Mouse (Mus musculus) forebrain, embryonic 14.5 days (tissue): Measurements from ENCODE around the gene Rnls. TPM values are rescaled to one million over a fixed set of nuclear protein-coding genes. Genes with fewer than 3 reads are reported as not detected.
A peak's percentile ranks its signal among the peaks of the same experiment; 100 is the strongest.

Experiments
- ATAC-seq: fragments of 200-750 bp; cut with Nextera tagmentation; 2 replicates; pipeline ENCODE4 v1.8.0; 2017; ENCODE audit warnings: mild to moderate bottlenecking, moderate library complexity
- DNase-seq: peaks from one replicate; pipeline ENCODE4 v3.0.0-alpha.2; 2015; ENCODE audit warnings: low spot score
- H3K27ac ChIP-seq: fragments of 300-500 bp; sonication (generic); 2 replicates; pipeline ENCODE4 v1.5.1; 2014; ENCODE audit warnings: low read depth, mild to moderate bottlenecking, control low read depth, low read length, moderate library complexity
- H3K27me3 ChIP-seq: fragments of 300-500 bp; sonication (generic); replicated peaks from 2 replicates; pipeline ENCODE4 v1.6.1; 2014; ENCODE audit warnings: low read length, control low read depth, mixed read lengths; ENCODE audit not compliant: control insufficient read depth, insufficient read depth
- H3K36me3 ChIP-seq: fragments of 300-500 bp; sonication (generic); 2 replicates; pipeline ENCODE4 v1.6.1; 2014; ENCODE audit warnings: low read length, control low read depth; ENCODE audit not compliant: control insufficient read depth, insufficient read depth
- H3K4me1 ChIP-seq: fragments of 300-500 bp; sonication (generic); 2 replicates; pipeline ENCODE4 v1.6.1; 2014; ENCODE audit warnings: antibody characterized with exemption, low read length, control low read depth; ENCODE audit not compliant: control insufficient read depth, insufficient read depth
- H3K4me2 ChIP-seq: fragments of 300-500 bp; sonication (generic); 2 replicates; pipeline ENCODE4 v1.6.1; 2014; ENCODE audit warnings: mild to moderate bottlenecking, control low read depth, low read length
- H3K4me3 ChIP-seq: fragments of 300-500 bp; sonication (generic); 2 replicates; pipeline ENCODE4 v1.5.1; 2014; ENCODE audit warnings: low read depth, low read length, control low read depth
- H3K9ac ChIP-seq: fragments of 300-500 bp; sonication (generic); 2 replicates; pipeline ENCODE4 v1.6.1; 2014; ENCODE audit warnings: mild to moderate bottlenecking, low read length, control low read depth, moderate library complexity
- H3K9me3 ChIP-seq: fragments of 300-500 bp; sonication (generic); replicated peaks from 2 replicates; pipeline ENCODE4 v1.6.1; 2016; ENCODE audit warnings: low read length, control low read depth, mixed read lengths; ENCODE audit not compliant: control insufficient read depth
- WGBS: fragments of 180-500 bp; shearing (Covaris S2); extraction: QIAGEN DNeasy Blood & Tissue Kit; methylation state at CpG from one replicate; pipeline ENCODE4 v1.1.7; 2014; 5-methylcytosine and 5-hydroxymethylcytosine counted together
- polyA plus RNA-seq: library from polyadenylated mRNA; unstranded; fragments of >200 nt; fragmentation: Nextera tagmentation; extraction: Ambion mirVana; gene quantifications from 2 replicates; pipeline ENCODE4 v1.2.1, GENCODE M21; 2014

Gene Rnls
- polyA plus RNA-seq, 1 experiment from 2014 or later: 10.7 TPM

- Histone ChIP-seq H3K4me1 (no peaks in the 10 kb centered on the region), H3K4me3 (no peak overlapping the region), H3K9me3 (no peaks in the 10 kb centered on the region), H3K36me3 (no peaks in the 10 kb centered on the region), H3K4me2 (no peak overlapping the region), H3K27me3 (no peaks in the 10 kb centered on the region), H3K27ac (no peak overlapping the region), H3K9ac (no peak overlapping the region)
- WGBS: 94% methylated on average over 1 of the region's 1 CpGs
- no peak for ATAC-seq
- DNase-seq: no peak
These were observed 203.3 kb downstream of the Rnls start for GRCm38 (mm10) chr19:33188766-33189165.

- no peak for ATAC-seq
- H3K36me3 ChIP-seq: no peaks in the 10 kb centered on the region
- H3K27ac ChIP-seq: no peak overlapping the region
- H3K9ac ChIP-seq: no peak overlapping the region
- H3K27me3 ChIP-seq: no peaks in the 10 kb centered on the region
- H3K4me1 ChIP-seq: no peaks in the 10 kb centered on the region
- H3K4me3 ChIP-seq: no peak overlapping the region
- H3K4me2 ChIP-seq: no peak overlapping the region
- DNase-seq: peak; percentile 2
- 75% methylated on average over 5 of the region's 5 CpGs for WGBS
- H3K9me3 ChIP-seq: no peaks in the 10 kb centered on the region
These were observed 212.5 kb downstream of the Rnls start for GRCm38 (mm10) chr19:33179595-33179994.

GRCm38 (mm10) chr19:33178866-33179265, 213.2 kb downstream of the Rnls start:
- H3K27ac ChIP-seq: no peak overlapping the region
- no peak overlapping the region for H3K9ac ChIP-seq
- no peaks in the 10 kb centered on the region for H3K36me3 ChIP-seq
- no peaks in the 10 kb centered on the region for H3K9me3 ChIP-seq
- no peak overlapping the region for H3K4me3 ChIP-seq
- DNase-seq: no peak
- H3K4me1 ChIP-seq: no peaks in the 10 kb centered on the region
- 34% methylated on average over 3 of the region's 3 CpGs for WGBS
- no peak overlapping the region for H3K4me2 ChIP-seq
- H3K27me3 ChIP-seq: no peaks in the 10 kb centered on the region
- no peak for ATAC-seq

GRCm38 (mm10) chr19:33178367-33178766, 213.7 kb downstream of the Rnls start:
- H3K4me1 ChIP-seq: no peaks in the 10 kb centered on the region
- 32% methylated on average over 6 of the region's 6 CpGs for WGBS
- no peaks in the 10 kb centered on the region for H3K27me3 ChIP-seq
- DNase-seq (no peak), ATAC-seq (no peak)
- H3K27ac ChIP-seq: no peak overlapping the region
- H3K9me3 ChIP-seq: no peaks in the 10 kb centered on the region
- H3K4me2 ChIP-seq: no peak overlapping the region
- no peak overlapping the region for H3K9ac ChIP-seq
- H3K36me3 ChIP-seq: no peaks in the 10 kb centered on the region
- no peak overlapping the region for H3K4me3 ChIP-seq

- no peaks in the 10 kb centered on the region for H3K27me3 ChIP-seq
These were observed 218.1 kb downstream of the Rnls start for GRCm38 (mm10) chr19:33173991-33174390.

GRCm38 (mm10) chr19:33169881-33170280, 222.2 kb downstream of the Rnls start:
- H3K4me3 ChIP-seq: no peak overlapping the region
- no peaks in the 10 kb centered on the region for H3K36me3 ChIP-seq
- ATAC-seq: no peak
- no peak overlapping the region for H3K4me2 ChIP-seq
- H3K9ac ChIP-seq: no peak overlapping the region
- no peak for DNase-seq
- H3K9me3 ChIP-seq: no peaks in the 10 kb centered on the region
- no peaks in the 10 kb centered on the region for H3K4me1 ChIP-seq
- H3K27ac ChIP-seq: no peak overlapping the region
- 79% methylated on average over 6 of the region's 6 CpGs for WGBS
- H3K27me3 ChIP-seq: no peaks in the 10 kb centered on the region

More at GRCm38 (mm10) chr19:33173991-33174390, 218.1 kb downstream of the Rnls start:
- ATAC-seq (no peak), DNase-seq (no peak)
- Histone ChIP-seq H3K9ac (no peak overlapping the region), H3K4me2 (no peak overlapping the region), H3K27ac (no peak overlapping the region), H3K4me3 (no peak overlapping the region), H3K36me3 (no peaks in the 10 kb centered on the region), H3K9me3 (no peaks in the 10 kb centered on the region), H3K4me1 (no peaks in the 10 kb centered on the region)

GRCm38 (mm10) chr19:33167528-33168264, 224.4 kb downstream of the Rnls start:
- DNase-seq (no peak), ATAC-seq (no peak)
- no peak overlapping the region for H3K9ac ChIP-seq
- H3K36me3 ChIP-seq: no peaks in the 10 kb centered on the region
- H3K4me1 ChIP-seq: no peaks in the 10 kb centered on the region
- H3K4me2 ChIP-seq: no peak overlapping the region
- H3K9me3 ChIP-seq: no peaks in the 10 kb centered on the region
- H3K4me3 ChIP-seq: no peak overlapping the region
- H3K27ac ChIP-seq: no peak overlapping the region
- no peaks in the 10 kb centered on the region for H3K27me3 ChIP-seq
- 90% methylated on average over 17 of the region's 17 CpGs for WGBS

- no peaks in the 10 kb centered on the region for H3K36me3 ChIP-seq
- no peak overlapping the region for H3K4me2 ChIP-seq
- no peak overlapping the region for H3K9ac ChIP-seq
- 89% methylated on average over 5 of the region's 5 CpGs for WGBS
- H3K9me3 ChIP-seq: no peaks in the 10 kb centered on the region
- no peaks in the 10 kb centered on the region for H3K4me1 ChIP-seq
- H3K27me3 ChIP-seq: no peaks in the 10 kb centered on the region
- H3K27ac ChIP-seq: no peak overlapping the region
- DNase-seq: no peak
- no peak for ATAC-seq
- H3K4me3 ChIP-seq: no peak overlapping the region
These were observed 227.3 kb downstream of the Rnls start for GRCm38 (mm10) chr19:33164801-33165200.

- Histone ChIP-seq H3K27me3 (no peaks in the 10 kb centered on the region), H3K4me2 (no peak overlapping the region), H3K9me3 (no peaks in the 10 kb centered on the region), H3K36me3 (no peaks in the 10 kb centered on the region), H3K4me1 (no peaks in the 10 kb centered on the region), H3K4me3 (no peak overlapping the region), H3K27ac (no peak overlapping the region), H3K9ac (no peak overlapping the region)
- WGBS: 91% methylated on average over 1 of the region's 1 CpGs
- ATAC-seq: no peak
- DNase-seq: no peak
These were observed 230.2 kb downstream of the Rnls start for GRCm38 (mm10) chr19:33161903-33162302.
